Mouse (Mus musculus) stomach, embryonic 14.5 days (tissue): ENCODE data around the gene Spint5. TPM values are rescaled to one million over a fixed set of nuclear protein-coding genes. Genes with fewer than 3 reads are reported as not detected.

Experiments used
- ATAC-seq: fragments of 200-750 bp; cut with Nextera tagmentation; 2 replicates; pipeline ENCODE4 v1.8.0; 2017; ENCODE audit warnings: low read depth, moderate TSS enrichment; ENCODE audit not compliant: insufficient number of reproducible peaks, insufficient read depth, low FRiP score
- H3K27ac ChIP-seq: fragments of 300-500 bp; sonication (generic); 2 replicates; pipeline ENCODE4 v1.5.1; 2014; ENCODE audit warnings: mild to moderate bottlenecking, low read length, moderate library complexity, mixed read lengths
- H3K27me3 ChIP-seq: fragments of 300-500 bp; sonication (generic); 2 replicates; pipeline ENCODE4 v1.6.1; 2014; ENCODE audit warnings: low read length, control low read depth, mixed read lengths; ENCODE audit not compliant: control insufficient read depth, insufficient read depth
- H3K36me3 ChIP-seq: fragments of 300-500 bp; sonication (generic); 2 replicates; pipeline ENCODE4 v1.6.1; 2014; ENCODE audit warnings: mild to moderate bottlenecking, control low read depth, low read length, moderate library complexity, mixed read lengths; ENCODE audit not compliant: control insufficient read depth, insufficient read depth
- H3K4me1 ChIP-seq: fragments of 300-500 bp; sonication (generic); 2 replicates; pipeline ENCODE4 v1.6.1; 2014; ENCODE audit warnings: low read length, control low read depth, mixed read lengths; ENCODE audit not compliant: control insufficient read depth, insufficient read depth
- H3K4me2 ChIP-seq: fragments of 300-500 bp; sonication (generic); replicated peaks from 2 replicates; pipeline ENCODE4 v1.6.1; 2014; ENCODE audit warnings: low read depth, low read length, control low read depth
- H3K4me3 ChIP-seq: fragments of 300-500 bp; sonication (generic); 2 replicates; pipeline ENCODE4 v1.5.1; 2014; ENCODE audit warnings: low read depth, low read length, control low read depth
- H3K9ac ChIP-seq: fragments of 300-500 bp; sonication (generic); replicated peaks from 2 replicates; pipeline ENCODE4 v1.6.1; 2014; ENCODE audit warnings: low read depth, mild to moderate bottlenecking, control low read depth, low read length, moderate library complexity, mixed read lengths
- H3K9me3 ChIP-seq: fragments of 300-500 bp; sonication (generic); 2 replicates; pipeline ENCODE4 v1.6.1; 2016; ENCODE audit warnings: low read depth, low read length, control low read depth; ENCODE audit not compliant: control insufficient read depth
- WGBS: fragments of 180-500 bp; shearing (Covaris S2); extraction: QIAGEN DNeasy Blood & Tissue Kit; methylation state at CpG from one replicate; pipeline ENCODE4 v1.1.7; 2014; 5-methylcytosine and 5-hydroxymethylcytosine counted together
- polyA plus RNA-seq: library from polyadenylated mRNA; unstranded; fragments of >200 nt; fragmentation: Nextera tagmentation; extraction: Ambion mirVana; gene quantifications from 2 replicates; pipeline ENCODE4 v1.2.1, GENCODE M21; 2014

Gene Spint5
- polyA plus RNA-seq, 1 experiment from 2014 or later, result not detected

DNA sequence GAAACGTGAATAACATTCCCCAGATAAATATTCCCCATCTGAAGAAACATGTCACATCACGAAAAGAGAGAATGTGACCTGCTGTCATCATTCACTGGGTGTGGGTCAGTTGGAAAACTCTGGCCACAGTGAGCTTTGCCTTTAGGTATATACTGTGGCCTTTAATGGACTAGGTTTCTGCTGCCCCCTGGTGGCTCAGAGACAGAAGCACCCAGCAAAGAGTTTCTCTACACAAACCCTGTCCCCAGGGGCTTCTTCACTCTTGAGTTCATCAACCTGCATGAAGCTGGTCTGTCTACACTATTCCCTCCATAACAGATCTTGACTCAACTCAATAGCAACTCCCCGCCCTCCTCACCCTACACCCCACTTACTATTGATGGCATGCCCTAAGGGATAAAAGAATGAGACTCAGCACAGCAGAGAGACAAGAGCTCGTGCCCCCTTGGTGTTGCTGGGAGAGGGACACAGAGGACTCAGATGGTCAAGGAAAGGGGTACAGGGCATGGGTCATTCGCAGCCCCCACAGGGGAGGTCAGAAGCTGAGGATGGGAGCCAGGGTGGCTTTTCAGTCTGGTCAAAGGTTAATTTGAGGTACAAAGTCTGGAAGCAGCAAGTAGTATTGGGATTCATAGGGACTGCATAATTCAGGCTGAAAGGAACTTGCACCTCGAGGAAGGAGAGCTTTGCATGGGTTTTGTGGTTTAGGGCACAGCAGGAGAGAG, 11.0 kb downstream of the Spint5 start:
- Histone ChIP-seq H3K4me2 (no peak overlapping the region), H3K4me3 (no peak overlapping the region), H3K4me1 (no peaks in the 10 kb centered on the region), H3K27me3 (no peaks in the 10 kb centered on the region), H3K9me3 (no peaks in the 10 kb centered on the region), H3K9ac (no peak overlapping the region), H3K36me3 (no peaks in the 10 kb centered on the region), H3K27ac (no peak overlapping the region)
- ATAC-seq, result peak; percentile 67; the same call in 1 of the 2 replicates
- 23% methylated on average over 6 of the region's 6 CpGs for WGBS

DNA sequence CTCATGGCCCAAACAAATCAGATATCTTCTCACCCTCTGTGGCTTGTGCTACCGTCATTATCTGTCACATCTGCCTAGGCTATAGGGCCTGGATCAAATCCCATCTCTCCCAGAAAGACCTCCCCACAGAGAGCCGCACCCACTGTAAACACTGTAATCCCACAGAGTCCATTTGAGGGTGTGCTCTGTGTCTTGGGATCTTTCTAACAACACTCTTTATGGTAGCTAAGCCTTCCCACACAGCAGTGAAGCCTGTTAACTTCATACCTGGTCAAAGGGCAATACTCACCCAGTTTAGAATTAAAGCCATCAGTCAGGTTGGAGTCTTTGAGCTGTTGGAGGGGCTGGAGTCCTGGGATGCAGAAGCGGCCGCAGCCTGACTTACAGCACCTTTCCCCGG, 16.6 kb downstream of the Spint5 start:
- no peaks in the 10 kb centered on the region for H3K9me3 ChIP-seq
- H3K4me2 ChIP-seq, result no peak overlapping the region
- WGBS, result 53% methylated on average over 5 of the region's 5 CpGs
- H3K4me1 ChIP-seq, result no peaks in the 10 kb centered on the region
- H3K27ac ChIP-seq, result no peak overlapping the region
- no peaks in the 10 kb centered on the region for H3K36me3 ChIP-seq
- H3K27me3 ChIP-seq, result no peaks in the 10 kb centered on the region
- no peak for ATAC-seq
- H3K9ac ChIP-seq, result no peak overlapping the region
- no peak overlapping the region for H3K4me3 ChIP-seq

DNA sequence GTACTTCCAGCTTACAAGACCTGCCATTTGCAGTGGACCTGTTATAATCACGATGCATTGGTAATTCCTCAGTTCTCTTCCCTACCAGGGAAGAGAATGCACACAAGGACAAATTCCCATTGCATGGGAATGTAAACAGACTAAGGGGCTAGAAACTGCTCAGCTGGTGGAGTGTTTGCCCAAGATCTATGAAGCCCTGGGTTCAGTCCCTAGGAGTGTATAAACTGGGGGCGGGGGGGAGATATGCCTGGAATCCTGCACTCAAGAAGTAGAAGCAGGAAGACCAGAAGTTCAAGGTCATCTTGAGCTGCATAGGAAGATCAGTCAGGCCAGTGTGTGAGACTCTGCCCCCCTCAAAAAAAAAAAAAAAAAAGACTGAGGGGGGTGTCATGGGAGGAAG, 18.2 kb downstream of the Spint5 start:
- 55% methylated on average over 2 of the region's 2 CpGs for WGBS
- Histone ChIP-seq H3K4me3 (no peak overlapping the region), H3K27me3 (no peaks in the 10 kb centered on the region), H3K9me3 (no peaks in the 10 kb centered on the region), H3K36me3 (no peaks in the 10 kb centered on the region), H3K27ac (no peak overlapping the region), H3K4me2 (no peak overlapping the region), H3K9ac (no peak overlapping the region), H3K4me1 (no peaks in the 10 kb centered on the region)
- ATAC-seq, result 0 out of 2 replicates have a peak, but pooled peaks have one; percentile 28

DNA sequence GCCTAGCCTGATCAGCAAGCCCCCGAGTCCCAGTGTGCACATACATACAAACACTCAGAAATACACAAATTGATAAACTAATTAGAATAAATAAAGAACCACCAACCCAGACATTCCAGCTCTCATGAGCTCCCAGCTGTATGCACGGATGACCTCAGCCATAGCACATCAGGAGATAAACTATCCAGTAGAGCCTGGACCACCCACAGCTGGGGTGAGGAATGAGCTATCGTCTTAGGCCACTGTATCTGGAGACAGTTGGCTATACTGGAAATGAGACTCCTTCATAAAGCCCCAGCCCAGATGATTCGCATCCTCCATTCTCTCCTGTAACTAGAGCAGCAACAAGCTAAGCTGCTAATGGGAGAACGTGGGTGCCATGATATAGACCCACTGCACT, 19.7 kb downstream of the Spint5 start:
- Histone ChIP-seq H3K36me3 (no peaks in the 10 kb centered on the region), H3K27ac (no peak overlapping the region), H3K27me3 (no peaks in the 10 kb centered on the region), H3K9ac (no peak overlapping the region), H3K4me3 (no peak overlapping the region), H3K9me3 (no peaks in the 10 kb centered on the region), H3K4me2 (no peak overlapping the region), H3K4me1 (no peaks in the 10 kb centered on the region)
- ATAC-seq, result no peak
- 58% methylated on average over 5 of the region's 5 CpGs for WGBS

DNA sequence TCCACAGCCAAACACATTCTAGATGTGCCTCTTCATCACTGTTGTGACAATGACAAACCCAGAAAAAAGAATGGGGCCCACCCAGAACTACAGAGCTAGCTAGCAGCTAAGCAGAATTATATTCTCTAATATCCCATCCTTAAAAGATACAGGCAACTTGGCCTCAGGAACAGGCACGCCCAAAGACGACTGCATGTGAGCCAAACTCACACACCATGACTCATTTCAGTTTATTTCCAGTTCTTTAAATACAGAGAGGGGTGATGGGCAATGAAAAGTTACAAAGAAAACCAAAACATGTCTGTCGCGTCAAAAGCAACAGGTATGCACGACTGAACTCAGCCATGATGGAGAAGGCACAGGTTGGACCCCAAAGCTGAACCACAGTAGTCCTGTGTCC, 20.3 kb downstream of the Spint5 start:
- Histone ChIP-seq H3K4me1 (no peaks in the 10 kb centered on the region), H3K27ac (no peak overlapping the region), H3K9me3 (no peaks in the 10 kb centered on the region), H3K4me3 (no peak overlapping the region), H3K36me3 (no peaks in the 10 kb centered on the region), H3K27me3 (no peaks in the 10 kb centered on the region), H3K9ac (no peak overlapping the region), H3K4me2 (no peak overlapping the region)
- 84% methylated on average over 5 of the region's 5 CpGs for WGBS
- ATAC-seq, result no peak

DNA sequence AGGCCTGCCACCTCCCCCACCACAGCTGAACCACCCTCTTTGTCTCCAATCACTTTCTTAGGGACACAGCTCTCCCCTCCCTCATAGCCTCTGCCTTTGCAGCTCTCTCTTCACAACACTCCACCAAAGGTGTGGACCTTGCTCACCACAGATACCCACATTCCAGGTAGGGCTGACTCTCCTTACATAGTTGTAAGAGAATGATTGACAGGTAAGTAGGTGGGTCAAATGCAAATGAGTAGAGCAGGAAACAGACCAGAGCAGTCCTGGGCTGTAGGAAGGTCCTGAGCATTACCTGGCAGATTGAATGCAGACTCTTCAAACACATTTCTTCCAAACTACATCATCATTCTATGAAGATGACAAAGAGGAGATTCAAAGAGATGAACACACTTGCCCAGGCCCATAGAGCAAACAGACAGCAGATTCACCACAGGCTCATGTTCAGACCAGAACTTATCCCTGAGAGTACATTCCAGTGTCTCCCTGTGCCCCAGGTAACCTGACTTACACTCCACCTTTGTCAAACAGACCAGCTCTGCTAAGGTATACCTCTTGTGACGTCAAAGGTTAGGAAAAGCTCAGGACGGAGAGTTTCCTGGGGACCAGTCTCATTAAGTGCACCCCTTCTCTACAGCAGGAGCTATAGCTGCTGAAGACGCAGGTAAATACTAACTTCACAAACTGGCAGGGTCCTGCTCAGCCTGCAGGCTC, 22.4 kb downstream of the Spint5 start:
- Histone ChIP-seq H3K4me1 (no peaks in the 10 kb centered on the region), H3K4me2 (no peak overlapping the region), H3K27ac (no peak overlapping the region; the same call in 1 of the 2 replicates), H3K36me3 (no peaks in the 10 kb centered on the region), H3K4me3 (no peak overlapping the region), H3K9ac (0 out of 2 replicates have a peak overlapping the region, but pooled peaks have one; percentile 3), H3K9me3 (no peaks in the 10 kb centered on the region), H3K27me3 (no peaks in the 10 kb centered on the region)
- 65% methylated on average over 3 of the region's 3 CpGs for WGBS
- ATAC-seq, result peak; percentile 81

DNA sequence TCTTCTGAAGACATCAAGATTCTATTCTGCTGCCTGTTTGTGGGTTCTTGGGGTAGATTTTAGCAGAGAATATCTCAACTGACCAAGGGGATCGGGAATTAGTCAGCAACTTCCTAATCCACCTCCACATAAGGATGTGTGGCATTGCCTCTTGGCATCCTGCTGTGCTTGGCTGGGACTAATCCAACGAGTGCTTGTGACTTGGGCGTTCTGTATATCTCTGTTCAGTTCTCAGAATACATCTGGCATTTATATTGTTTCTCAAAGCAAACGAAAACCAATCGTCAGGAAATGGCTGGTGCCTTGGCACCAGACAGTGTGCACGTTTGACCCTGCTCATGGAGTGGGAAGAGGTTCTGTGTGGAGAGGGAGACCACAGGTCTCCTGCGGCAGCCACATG, 24.8 kb downstream of the Spint5 start:
- no peaks in the 10 kb centered on the region for H3K27me3 ChIP-seq
- ATAC-seq, result no peak
- no peak overlapping the region for H3K9ac ChIP-seq
- no peak overlapping the region for H3K27ac ChIP-seq
- no peak overlapping the region for H3K4me3 ChIP-seq
- WGBS, result 61% methylated on average over 7 of the region's 7 CpGs
- no peaks in the 10 kb centered on the region for H3K36me3 ChIP-seq
- H3K4me2 ChIP-seq, result no peak overlapping the region
- 0 out of 2 replicates have a peak, but pooled peaks cover under 1% of the 10 kb centered on the region for H3K4me1 ChIP-seq
- no peaks in the 10 kb centered on the region for H3K9me3 ChIP-seq

DNA sequence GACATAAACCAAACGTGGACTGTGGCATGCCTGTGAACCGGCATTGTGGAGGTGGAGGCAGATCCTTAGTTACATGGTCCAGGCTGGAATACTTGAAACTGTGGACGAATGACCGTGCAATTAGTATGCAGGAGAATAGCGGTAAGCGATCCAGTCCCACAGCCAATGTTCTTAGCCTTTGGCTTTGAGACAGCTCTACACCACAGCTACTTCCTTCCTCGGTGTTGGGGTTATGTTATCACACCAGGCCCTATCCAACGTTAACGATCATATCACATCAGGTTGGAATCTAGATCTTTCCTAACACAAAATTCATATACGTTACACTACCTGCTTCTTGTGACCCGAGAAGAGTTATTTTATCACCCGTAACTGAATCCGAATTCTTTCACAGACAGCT, 29.9 kb downstream of the Spint5 start:
- peaks cover 12% of the 10 kb centered on the region for H3K4me1 ChIP-seq
- no peaks in the 10 kb centered on the region for H3K9me3 ChIP-seq
- peak overlapping the region; percentile 80 for H3K4me2 ChIP-seq
- 72% methylated on average over 13 of the region's 13 CpGs for WGBS
- no peaks in the 10 kb centered on the region for H3K27me3 ChIP-seq
- H3K9ac ChIP-seq, result peak overlapping the region; percentile 96; the same call in 1 of the 2 replicates
- peaks cover 16% of the 10 kb centered on the region for H3K36me3 ChIP-seq
- H3K4me3 ChIP-seq, result peak overlapping the region; percentile 87
- ATAC-seq, result no peak
- no peak overlapping the region for H3K27ac ChIP-seq
